ENCODE assay signal across 8 mouse cellular contexts in the genomic region with DNA sequence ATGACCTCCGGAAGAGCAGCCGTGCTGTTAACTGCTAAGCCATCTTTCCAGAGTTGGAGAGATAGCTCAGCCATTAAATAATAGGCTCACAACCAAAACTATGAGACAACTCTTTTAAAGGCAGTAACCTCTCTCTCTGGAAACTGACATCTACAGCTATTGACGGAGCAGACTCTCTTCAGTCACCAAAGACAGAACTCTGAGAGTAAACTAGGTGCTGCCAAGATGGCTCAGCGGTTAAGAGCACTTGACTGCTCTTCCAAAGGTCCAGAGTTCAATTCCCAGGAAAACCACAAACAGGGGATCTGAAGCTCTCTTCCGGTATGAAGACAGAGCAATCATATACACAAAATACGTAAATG. TPM values are rescaled to one million over a fixed set of nuclear protein-coding genes. Genes with fewer than 3 reads are reported as not detected.
DNase-seq lines count a peak whose midpoint lies in the region; ATAC-seq and TF ChIP-seq lines count a peak whose summit lies in the region.

No protein-coding gene starts in this region.

- peak overlapping the region; percentile 37; the same call in 1 of the 2 replicates for H3K9ac ChIP-seq in kidney, embryonic 14.5 days (ENCODE audit: low read depth, low read length)
- peak overlapping the region; percentile 50 for H3K9ac ChIP-seq in hindbrain, embryonic 14.5 days
- H3K9ac ChIP-seq in midbrain, embryonic 13.5 days (replicated peaks), result 0 out of 2 replicates have a peak overlapping the region, but pooled peaks have one; percentile 33

- peak overlapping the region; percentile 47; the same call in 1 of the 2 replicates for H3K27ac ChIP-seq in kidney, embryonic 14.5 days (ENCODE audit: low read depth, low read length)
- peak overlapping the region; percentile 76 for H3K27ac ChIP-seq in bone marrow macrophage, adult 2 months (ENCODE audit: insufficient read depth, low read depth, low read length)
- peak overlapping the region; percentile 43; the same call in 1 of the 2 replicates for H3K27ac ChIP-seq in hindbrain, embryonic 14.5 days
- 0 out of 2 replicates have a peak overlapping the region, but pooled peaks have one; percentile 39 for H3K27ac ChIP-seq in midbrain, embryonic 13.5 days

- 20% methylated on average over 6 of the region's 6 CpGs for WGBS in kidney, embryonic 14.5 days
- 22% methylated on average over 6 of the region's 6 CpGs for WGBS in hindbrain, embryonic 14.5 days
- WGBS in midbrain, embryonic 13.5 days, result 15% methylated on average over 6 of the region's 6 CpGs

- no peak for TF ChIP-seq CTCF in bone marrow macrophage, adult 2 months (IDR thresholded peaks at IDR 0.05; ENCODE audit: low read depth, low read length)

- ATAC-seq in kidney, embryonic 14.5 days (ENCODE audit: low FRiP score, low TSS enrichment), result no peak
- ATAC-seq in hindbrain, embryonic 14.5 days (ENCODE audit: low FRiP score), result no peak; the same call in 1 of the 2 replicates
- peak; percentile 14; the same call in 1 of the 2 replicates for ATAC-seq in midbrain, embryonic 13.5 days

- peak overlapping the region; percentile 85 for H3K4me3 ChIP-seq in kidney, embryonic 14.5 days (ENCODE audit: low read length)
- H3K4me3 ChIP-seq in bone marrow macrophage, adult 2 months (ENCODE audit: insufficient read depth, low read length), result peak overlapping the region; percentile 61
- H3K4me3 ChIP-seq in hindbrain, embryonic 14.5 days (replicated peaks; ENCODE audit: low read length), result peak overlapping the region; percentile 70
- H3K4me3 ChIP-seq in midbrain, embryonic 13.5 days (replicated peaks), result peak overlapping the region; percentile 89

- 0 out of 2 replicates have a peak, but pooled peaks cover 7% of the 10 kb centered on the region for H3K4me1 ChIP-seq in kidney, embryonic 14.5 days (ENCODE audit: control insufficient read depth, insufficient read depth, low read length)
- peaks cover 9% of the 10 kb centered on the region; the same call in 1 of the 2 replicates for H3K4me1 ChIP-seq in bone marrow macrophage, adult 2 months (ENCODE audit: control insufficient read depth, insufficient read depth, low read length)
- peaks cover 16% of the 10 kb centered on the region for H3K4me1 ChIP-seq in hindbrain, embryonic 14.5 days (replicated peaks; ENCODE audit: control insufficient read depth, insufficient read depth, low read length)
- peaks cover 25% of the 10 kb centered on the region for H3K4me1 ChIP-seq in midbrain, embryonic 13.5 days (replicated peaks)

- H3K27me3 ChIP-seq in kidney, embryonic 14.5 days (ENCODE audit: control insufficient read depth, insufficient read depth, low read length), result no peaks in the 10 kb centered on the region
- H3K27me3 ChIP-seq in hindbrain, embryonic 14.5 days (ENCODE audit: control insufficient read depth, insufficient read depth, low read length), result no peaks in the 10 kb centered on the region
- H3K27me3 ChIP-seq in midbrain, embryonic 13.5 days, result no peaks in the 10 kb centered on the region

- no peak for TF ChIP-seq POLR2A in bone marrow macrophage, adult 2 months (IDR thresholded peaks at IDR 0.05; ENCODE audit: borderline replicate concordance, low read depth, low read length)

- H3K9me3 ChIP-seq in kidney, embryonic 14.5 days (ENCODE audit: control insufficient read depth, low read length), result no peaks in the 10 kb centered on the region
- no peaks in the 10 kb centered on the region for H3K9me3 ChIP-seq in hindbrain, embryonic 14.5 days (ENCODE audit: control insufficient read depth, low read length)
- H3K9me3 ChIP-seq in midbrain, embryonic 13.5 days, result no peaks in the 10 kb centered on the region

- no peak for DNase-seq in kidney, adult 11 months
- DNase-seq in hindbrain, embryonic 14.5 days (ENCODE audit: low spot score), result no peak
- DNase-seq in urinary bladder, adult 2 months (ENCODE audit: low spot score), result no peak
- no peak for DNase-seq in gastrocnemius, postnatal 10 days
- DNase-seq in B cell, adult 2 months, result no peak

- no peaks in the 10 kb centered on the region for H3K36me3 ChIP-seq in kidney, embryonic 14.5 days (ENCODE audit: control insufficient read depth, insufficient read depth, low read length)
- H3K36me3 ChIP-seq in hindbrain, embryonic 14.5 days (replicated peaks; ENCODE audit: control insufficient read depth, insufficient read depth), result no peaks in the 10 kb centered on the region
- no peaks in the 10 kb centered on the region; the same call in 1 of the 2 replicates for H3K36me3 ChIP-seq in midbrain, embryonic 13.5 days

- H3K4me2 ChIP-seq in kidney, embryonic 14.5 days (replicated peaks; ENCODE audit: low read depth, low read length), result peak overlapping the region; percentile 65
- peak overlapping the region; percentile 76 for H3K4me2 ChIP-seq in hindbrain, embryonic 14.5 days (replicated peaks)
- H3K4me2 ChIP-seq in midbrain, embryonic 13.5 days (replicated peaks), result peak overlapping the region; percentile 90

RNA-seq across cellular contexts. Expression of a gene that starts 0.4 kb away (rescaled TPM):
- polyA plus RNA-seq in kidney, embryonic 14.5 days (2014; fragmentation: Nextera tagmentation; extraction: Ambion mirVana), result 98.4 and 111 TPM in 2 replicates
- polyA plus RNA-seq in bone marrow macrophage, adult 2 months (2012; ENCODE audit: insufficient read depth, insufficient read length, missing spikeins), result 62.4 and 64.1 TPM in 2 replicates
- 73.4 and 78.1 TPM in 2 replicates for polyA plus RNA-seq in hindbrain, embryonic 14.5 days (2014; fragmentation: Nextera tagmentation; extraction: Ambion mirVana)
- polyA plus RNA-seq in midbrain, embryonic 13.5 days (2015; fragmentation: Nextera tagmentation; extraction: Ambion mirVana), result 69.4 and 73.3 TPM in 2 replicates
- polyA plus RNA-seq in urinary bladder, adult 2 months (2012; rRNA removed), result 121 and 136 TPM in 2 replicates
- 10 to 100 TPM; 43.0 to 46.6 TPM for total RNA-seq in gastrocnemius, postnatal 10 days (2021)

RNA-seq across cellular contexts. Expression of a gene that starts 8.7 kb away (rescaled TPM):
- polyA plus RNA-seq in kidney, embryonic 14.5 days (2014; fragmentation: Nextera tagmentation; extraction: Ambion mirVana), result 4.1 and 8.3 TPM in 2 replicates
- 10.8 and 12.5 TPM in 2 replicates for polyA plus RNA-seq in bone marrow macrophage, adult 2 months (2012; ENCODE audit: insufficient read depth, insufficient read length, missing spikeins)
- polyA plus RNA-seq in hindbrain, embryonic 14.5 days (2014; fragmentation: Nextera tagmentation; extraction: Ambion mirVana), result 2.1 and 2.4 TPM in 2 replicates
- polyA plus RNA-seq in midbrain, embryonic 13.5 days (2015; fragmentation: Nextera tagmentation; extraction: Ambion mirVana), result 2.8 and 3.1 TPM in 2 replicates
- polyA plus RNA-seq in urinary bladder, adult 2 months (2012; rRNA removed), result 21.3 and 24.1 TPM in 2 replicates
- total RNA-seq in gastrocnemius, postnatal 10 days (2021), result 1 to 10 TPM; 7.0 to 9.3 TPM

RNA-seq across cellular contexts. Expression of a gene that starts 13.8 kb away (rescaled TPM):
- 24.3 and 27.7 TPM in 2 replicates for polyA plus RNA-seq in kidney, embryonic 14.5 days (2014; fragmentation: Nextera tagmentation; extraction: Ambion mirVana)
- polyA plus RNA-seq in bone marrow macrophage, adult 2 months (2012; ENCODE audit: insufficient read depth, insufficient read length, missing spikeins), result 5.2 and 8.1 TPM in 2 replicates
- polyA plus RNA-seq in hindbrain, embryonic 14.5 days (2014; fragmentation: Nextera tagmentation; extraction: Ambion mirVana), result 23.4 and 26.0 TPM in 2 replicates
- polyA plus RNA-seq in midbrain, embryonic 13.5 days (2015; fragmentation: Nextera tagmentation; extraction: Ambion mirVana), result 27.8 and 30.5 TPM in 2 replicates
- polyA plus RNA-seq in urinary bladder, adult 2 months (2012; rRNA removed), result 11.3 and 13.0 TPM in 2 replicates
- 1 to 10 TPM; 6.4 to 6.8 TPM for total RNA-seq in gastrocnemius, postnatal 10 days (2021)

RNA-seq across cellular contexts. Expression of a gene that starts 57.9 kb away (rescaled TPM):
- 27.3 and 40.0 TPM in 2 replicates for polyA plus RNA-seq in kidney, embryonic 14.5 days (2014; fragmentation: Nextera tagmentation; extraction: Ambion mirVana)
- polyA plus RNA-seq in bone marrow macrophage, adult 2 months (2012; ENCODE audit: insufficient read depth, insufficient read length, missing spikeins), result 15.6 and 18.5 TPM in 2 replicates
- 35.0 and 39.4 TPM in 2 replicates for polyA plus RNA-seq in hindbrain, embryonic 14.5 days (2014; fragmentation: Nextera tagmentation; extraction: Ambion mirVana)
- polyA plus RNA-seq in midbrain, embryonic 13.5 days (2015; fragmentation: Nextera tagmentation; extraction: Ambion mirVana), result 21.7 and 23.4 TPM in 2 replicates
- 26.2 TPM in 2 replicates for polyA plus RNA-seq in urinary bladder, adult 2 months (2012; rRNA removed)
- 10 to 100 TPM; 11.3 to 12.6 TPM for total RNA-seq in gastrocnemius, postnatal 10 days (2021)
